Mouse (Mus musculus): ENCODE measurements at regions not wholly inside any gene's neighbourhood (a gene's known extent, or its start where the extent isn't known, plus 50 kb on each side); places are given as distances from the start of the nearest gene placed in this dataset.

- TF ChIP-seq POLR2A (IDR thresholded peaks at IDR 0.05; ENCODE audit: borderline replicate concordance, extremely low read depth, insufficient read depth, insufficient read length, poor library complexity, severe bottlenecking), result no peak
- TF ChIP-seq CTCF (IDR thresholded peaks at IDR 0.05; ENCODE audit: borderline replicate concordance, extremely low read depth, insufficient read depth, insufficient read length), result no peak
These were observed 73.2 kb downstream of the P2ry1 start for GRCm38 (mm10) chr3:61075839-61076238.

All from brain, embryonic 14.5 days (tissue).